Mouse (Mus musculus) liver, adult 2 months (tissue): ENCODE data around the gene Recql. TPM values are rescaled to one million over a fixed set of nuclear protein-coding genes. Genes with fewer than 3 reads are reported as not detected.
A peak's percentile ranks its signal among the peaks of the same experiment; 100 is the strongest.

ENCODE experiments used
- DNase-seq: peaks from one replicate; pipeline ENCODE4 v3.0.0-alpha.2; 2011; ENCODE audit warnings: low read depth, low spot score; ENCODE audit errors: extremely low read depth
- H3K27ac ChIP-seq: fragments of 200-500 bp; replicated peaks from 2 replicates; pipeline ENCODE4 v1.5.1; 2012; ENCODE audit warnings: low read depth, mild to moderate bottlenecking, control low read depth, inconsistent platforms, low read length; ENCODE audit not compliant: insufficient read depth
- H3K27me3 ChIP-seq: fragments of 200-500 bp; 2 replicates; pipeline ENCODE4 v1.6.1; 2012; ENCODE audit warnings: mild to moderate bottlenecking, moderate library complexity, low read length, inconsistent platforms; ENCODE audit not compliant: control insufficient read depth, insufficient read depth
- H3K36me3 ChIP-seq: fragments of 200-500 bp; 2 replicates; pipeline ENCODE4 v1.6.1; 2012; ENCODE audit warnings: low read length, inconsistent platforms; ENCODE audit not compliant: control insufficient read depth, insufficient read depth
- H3K4me1 ChIP-seq: fragments of 200-500 bp; 2 replicates; pipeline ENCODE4 v1.6.1; 2011; ENCODE audit warnings: low read length; ENCODE audit not compliant: control insufficient read depth, insufficient read depth
- H3K4me3 ChIP-seq: fragments of 200-500 bp; 2 replicates; pipeline ENCODE4 v1.5.1; 2011; ENCODE audit warnings: low read depth, mild to moderate bottlenecking, control low read depth, low read length, moderate library complexity; ENCODE audit not compliant: insufficient read depth
- H3K79me2 ChIP-seq: fragments of 200-500 bp; 2 replicates; pipeline ENCODE4 v1.6.1; 2012; ENCODE audit warnings: inconsistent platforms, mild to moderate bottlenecking, low read length, moderate library complexity; ENCODE audit not compliant: control insufficient read depth, insufficient read depth
- H3K9ac ChIP-seq: fragments of 200-500 bp; 2 replicates; pipeline ENCODE4 v1.6.1; 2012; ENCODE audit warnings: low read depth, mild to moderate bottlenecking, control low read depth, inconsistent platforms, low read length
- CTCF ChIP-seq: fragments of 200-500 bp; IDR thresholded peaks from 2 replicates; pipeline ENCODE4 v1.5.1; 2011; ENCODE audit warnings: low read depth, low read length, control low read depth
- POLR2A ChIP-seq: fragments of 200-500 bp; IDR thresholded peaks from 2 replicates; pipeline ENCODE4 v1.6.1; 2011; ENCODE audit warnings: low read length, control low read depth; ENCODE audit not compliant: insufficient read depth; ENCODE audit errors: extremely low read depth
- WGBS: fragments of 180-500 bp; shearing (Covaris S2); methylation state at CpG from one replicate; pipeline ENCODE4 v1.1.7; 2018; 5-methylcytosine and 5-hydroxymethylcytosine counted together
- polyA plus RNA-seq: library from polyadenylated mRNA; depleted of rRNA; stranded (reverse); fragments of >200 nt; gene quantifications from 2 replicates; pipeline ENCODE4 v1.2.3, GENCODE M21; 2012; rRNA removed
- total RNA-seq: library from RNA; depleted of rRNA; stranded (reverse); fragments of >200 nt; gene quantifications from 2 replicates; pipeline ENCODE4 v1.2.3, GENCODE M21; 2014; rRNA removed

Gene Recql
- 5.7 and 6.6 TPM in 2 replicates for total RNA-seq
- 1.2 and 1.6 TPM in 2 replicates for polyA plus RNA-seq

DNA sequence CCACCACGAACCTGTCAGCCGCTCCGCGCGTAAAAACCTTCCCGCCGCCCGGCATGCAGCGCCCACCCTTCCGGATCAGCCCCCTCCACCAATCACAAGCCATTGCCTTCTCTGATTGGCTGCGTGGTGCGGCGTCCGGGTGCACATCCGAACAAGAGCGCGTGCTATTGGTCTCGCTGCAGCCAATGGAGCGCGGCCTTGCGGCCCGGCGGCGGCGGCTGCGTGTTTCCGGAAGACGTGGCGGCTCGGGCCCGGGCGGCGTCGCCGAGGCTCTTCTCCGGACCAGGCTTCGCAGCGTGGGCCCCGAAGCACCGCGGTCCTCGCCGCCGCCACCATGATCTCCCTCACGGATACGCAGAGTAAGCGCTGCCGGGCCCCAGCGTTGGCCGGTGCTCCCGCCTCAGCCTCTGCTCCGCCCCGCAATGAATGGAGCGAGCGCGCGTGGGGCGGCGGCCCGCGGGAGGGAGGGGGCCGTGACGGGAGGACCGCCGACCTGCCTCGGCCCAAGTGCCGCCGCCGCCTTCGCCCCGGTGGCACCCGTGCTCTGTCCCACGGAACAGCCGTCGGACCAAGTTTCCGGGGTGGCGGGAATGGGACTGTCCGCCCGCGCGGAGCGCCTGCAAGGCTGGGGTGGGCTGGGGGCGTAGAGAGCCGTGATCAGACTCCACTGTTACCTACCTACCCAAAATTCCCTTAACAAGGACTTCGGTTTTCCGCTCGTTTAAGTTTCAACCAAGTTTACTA lies at the start of gene Recql, which contains the start of gene Golt1b:
Recql (minus strand) TSS at position 77 of the 744 bp plus-strand sequence.
Golt1b (plus strand) TSS at position 211 of the 744 bp plus-strand sequence.
- H3K27me3 ChIP-seq, result no peaks in the 10 kb centered on the region
- under 1% methylated on average over 87 of the region's 87 CpGs for WGBS
- peak within 1 kb of the TSS; percentile 78 for H3K9ac ChIP-seq
- no peak within 1 kb of the TSS for H3K27ac ChIP-seq
- no peaks in the 10 kb centered on the region for H3K36me3 ChIP-seq
- TF ChIP-seq POLR2A, result 0 out of 2 replicates have a peak, but pooled peaks have one; percentile 10
- no peak for TF ChIP-seq CTCF
- peaks cover 6% of the 10 kb centered on the region for H3K4me1 ChIP-seq
- peaks cover 23% of the 10 kb centered on the region; the same call in 1 of the 2 replicates for H3K79me2 ChIP-seq
- DNase-seq, result peak; percentile 86
- peak within 1 kb of the TSS; percentile 96 for H3K4me3 ChIP-seq

DNA sequence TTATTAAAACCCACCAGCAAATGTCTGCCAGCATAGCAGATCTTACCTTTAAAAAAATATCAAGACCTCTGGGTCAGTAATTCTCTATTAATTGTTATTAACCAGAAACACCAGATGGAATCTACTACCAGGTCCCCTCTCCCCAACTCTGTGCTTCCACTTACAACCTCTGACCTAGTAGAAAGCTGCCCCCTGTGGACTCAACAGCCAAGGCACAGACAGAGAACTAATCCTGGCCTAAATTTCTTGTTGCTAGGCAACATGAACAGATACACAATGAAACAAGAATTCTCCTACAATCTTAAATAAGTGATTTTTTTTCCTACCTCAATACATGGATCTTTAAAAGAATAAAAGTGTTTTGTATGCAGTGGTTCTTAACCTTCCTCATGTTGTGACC lies 42.2 kb upstream of the Recql start:
- no peak for TF ChIP-seq POLR2A
- TF ChIP-seq CTCF, result no peak
- no peak overlapping the region for H3K4me3 ChIP-seq
- no peaks in the 10 kb centered on the region for H3K79me2 ChIP-seq
- no peak overlapping the region for H3K27ac ChIP-seq
- no peaks in the 10 kb centered on the region for H3K27me3 ChIP-seq
- H3K9ac ChIP-seq, result no peak overlapping the region
- no peak for DNase-seq
- H3K4me1 ChIP-seq, result no peaks in the 10 kb centered on the region
- H3K36me3 ChIP-seq, result peaks cover 64% of the 10 kb centered on the region

DNA sequence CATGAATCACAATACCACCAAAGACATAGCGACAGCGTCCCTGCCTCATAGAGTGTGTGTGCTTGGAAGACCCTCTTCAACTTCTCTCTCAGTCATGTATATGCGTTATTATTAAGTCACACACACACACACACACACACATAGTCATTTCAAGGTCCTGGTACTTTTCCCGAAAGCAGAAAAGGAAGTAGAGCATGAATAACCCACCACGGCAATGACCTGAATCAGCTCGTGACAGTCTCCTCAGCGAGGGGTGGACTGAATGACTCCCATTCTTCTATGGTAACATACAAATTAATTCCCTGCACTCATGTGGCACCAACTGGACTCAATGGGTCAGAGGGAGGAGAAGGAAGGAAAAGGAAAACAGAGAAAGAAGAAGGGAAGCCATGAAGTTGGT lies 38.1 kb upstream of the Recql start:
- Histone ChIP-seq H3K9ac (no peak overlapping the region), H3K27ac (no peak overlapping the region), H3K4me1 (no peaks in the 10 kb centered on the region), H3K79me2 (no peaks in the 10 kb centered on the region), H3K4me3 (no peak overlapping the region), H3K36me3 (peaks cover 76% of the 10 kb centered on the region), H3K27me3 (no peaks in the 10 kb centered on the region)
- 83% methylated on average over 7 of the region's 7 CpGs for WGBS
- no peak for DNase-seq
- TF ChIP-seq CTCF, result no peak
- TF ChIP-seq POLR2A, result no peak

DNA sequence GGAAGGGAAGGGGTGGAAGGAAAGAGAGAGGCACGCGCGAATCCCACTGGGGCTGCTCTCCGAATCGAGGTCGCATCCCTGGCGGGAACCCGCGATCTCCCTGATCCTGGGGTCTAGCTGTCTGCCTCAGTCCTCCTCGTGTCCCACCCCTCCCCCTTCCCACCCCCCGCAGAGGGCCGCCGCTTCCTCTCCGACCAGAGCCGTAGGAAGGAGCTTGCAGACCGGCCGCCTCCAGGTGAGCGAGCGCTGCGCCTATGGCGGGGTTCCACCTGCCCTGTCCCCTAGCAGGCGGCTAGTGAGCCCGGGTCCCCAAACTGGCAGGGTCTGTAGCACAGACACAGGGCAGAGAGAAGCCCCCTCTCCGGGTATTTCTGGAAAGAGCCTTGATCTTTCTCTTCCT lies 27.7 kb upstream of the Recql start:
- no peak for DNase-seq
- 2% methylated on average over 24 of the region's 24 CpGs for WGBS
- peaks cover 5% of the 10 kb centered on the region; the same call in 1 of the 2 replicates for H3K27me3 ChIP-seq

DNA sequence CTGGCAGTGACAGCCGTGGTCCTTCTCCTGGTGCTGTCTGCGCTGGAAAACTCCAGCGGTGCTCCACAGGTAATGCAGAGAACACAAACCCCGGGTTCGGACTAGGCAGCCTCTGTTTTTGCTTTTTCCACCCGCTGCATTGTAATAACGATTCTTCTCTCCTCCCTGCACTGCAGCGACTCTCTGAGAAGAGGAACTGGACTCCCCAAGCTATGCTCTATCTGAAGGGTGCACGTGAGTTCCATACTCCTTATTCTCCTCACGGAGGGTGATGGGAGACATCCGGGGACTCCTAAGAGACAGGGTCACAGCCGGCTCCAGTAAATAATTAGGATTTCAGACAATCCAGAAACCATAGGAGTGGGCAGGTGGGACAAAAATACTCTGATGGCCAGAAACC lies 27.0 kb upstream of the Recql start:
- 27% methylated on average over 12 of the region's 12 CpGs for WGBS
- TF ChIP-seq POLR2A, result no peak
- no peak for TF ChIP-seq CTCF
- H3K27me3 ChIP-seq, result peaks cover 5% of the 10 kb centered on the region; the same call in 1 of the 2 replicates
- no peak for DNase-seq
- no peaks in the 10 kb centered on the region for H3K36me3 ChIP-seq
- H3K4me3 ChIP-seq, result no peak overlapping the region
- no peak overlapping the region for H3K27ac ChIP-seq
- H3K4me1 ChIP-seq, result no peaks in the 10 kb centered on the region
- H3K9ac ChIP-seq, result no peak overlapping the region
- no peaks in the 10 kb centered on the region for H3K79me2 ChIP-seq

More for the DNA sequence above, 27.7 kb upstream of the Recql start:
- TF ChIP-seq POLR2A, result no peak
- TF ChIP-seq CTCF, result no peak
- no peaks in the 10 kb centered on the region for H3K4me1 ChIP-seq
- no peaks in the 10 kb centered on the region for H3K36me3 ChIP-seq
- no peak overlapping the region for H3K4me3 ChIP-seq
- H3K9ac ChIP-seq, result no peak overlapping the region
- no peak overlapping the region for H3K27ac ChIP-seq
- no peaks in the 10 kb centered on the region for H3K79me2 ChIP-seq
